Mouse (Mus musculus) adrenal gland, postnatal 25 days (tissue): ENCODE data around the gene Utp20. TPM values are rescaled to one million over a fixed set of nuclear protein-coding genes. Genes with fewer than 3 reads are reported as not detected.
"Not testable (repeated sequence)": the region's sequence is repeated elsewhere in the genome, so short reads cannot be mapped to it uniquely, and the experiment has no call there.

Experiments
- DNase-seq: peaks from one replicate; pipeline ENCODE4 v3.0.0; 2021; ENCODE audit warnings: mixed read lengths
- total RNA-seq: library from RNA; stranded (reverse); gene quantifications from 2 replicates; pipeline ENCODE4 v1.2.3, GENCODE M21; 2021

Gene Utp20
- total RNA-seq, 1 experiment from 2014 or later: 32.5 TPM

- no peak for DNase-seq
These were observed 42.7 kb downstream of the Utp20 start for GRCm38 (mm10) chr10:88783941-88784340.

GRCm38 (mm10) chr10:88783135-88783534 is 43.5 kb downstream of the Utp20 start:
- DNase-seq: not testable (repeated sequence)

- DNase-seq: no peak
These were observed 45.9 kb downstream of the Utp20 start for GRCm38 (mm10) chr10:88780716-88781115.

- no peak for DNase-seq
These were observed 50.4 kb downstream of the Utp20 start for GRCm38 (mm10) chr10:88776206-88776605.

GRCm38 (mm10) chr10:88772965-88773364 is 53.6 kb downstream of the Utp20 start:
- DNase-seq: not testable (repeated sequence)

- DNase-seq: no peak
These were observed 56.9 kb downstream of the Utp20 start for GRCm38 (mm10) chr10:88769676-88770075.

GRCm38 (mm10) chr10:88768961-88769360 is 57.6 kb downstream of the Utp20 start:
- DNase-seq: no peak

- DNase-seq: no peak
These were observed 61.0 kb downstream of the Utp20 start for GRCm38 (mm10) chr10:88765431-88766142.

- DNase-seq: no peak
These were observed 64.9 kb downstream of the Utp20 start for GRCm38 (mm10) chr10:88761524-88762212.

GRCm38 (mm10) chr10:88741426-88741825 is 85.2 kb downstream of the Utp20 start:
- no peak for DNase-seq

- DNase-seq: no peak
These were observed 85.8 kb downstream of the Utp20 start for GRCm38 (mm10) chr10:88740781-88741180.

- no peak for DNase-seq
These were observed 86.8 kb downstream of the Utp20 start for GRCm38 (mm10) chr10:88739818-88740217.

- DNase-seq: not testable (repeated sequence)
These were observed 87.5 kb downstream of the Utp20 start for GRCm38 (mm10) chr10:88739074-88739473.

- no peak for DNase-seq
These were observed 94.3 kb downstream of the Utp20 start for GRCm38 (mm10) chr10:88732309-88732622.

GRCm38 (mm10) chr10:88731496-88732308 is 94.9 kb downstream of the Utp20 start:
- no peak for DNase-seq

GRCm38 (mm10) chr10:88730571-88731495 is 95.8 kb downstream of the Utp20 start, which contains the start of gene Arl1:
Arl1 (plus strand) TSS chr10:88730858.
- DNase-seq: peak; percentile 96

- DNase-seq: no peak
These were observed 98.4 kb downstream of the Utp20 start for GRCm38 (mm10) chr10:88728166-88728565.

- peak; percentile 32 for DNase-seq
These were observed 99.5 kb downstream of the Utp20 start for GRCm38 (mm10) chr10:88727128-88727527.

- DNase-seq: peak; percentile 10
These were observed 101.3 kb downstream of the Utp20 start for GRCm38 (mm10) chr10:88725343-88725742.

- DNase-seq: no peak
These were observed 107.0 kb downstream of the Utp20 start for GRCm38 (mm10) chr10:88719618-88720017.

GRCm38 (mm10) chr10:88717756-88718025 is 108.9 kb downstream of the Utp20 start:
- no peak for DNase-seq
